Mouse (Mus musculus) forebrain, embryonic 16.5 days (tissue): Measurements from ENCODE around the gene Senp1. TPM values are rescaled to one million over a fixed set of nuclear protein-coding genes. Genes with fewer than 3 reads are reported as not detected.

ENCODE experiments used
- ATAC-seq: fragments of 200-750 bp; cut with Nextera tagmentation; 2 replicates; pipeline ENCODE4 v1.8.0; 2017; ENCODE audit warnings: mild to moderate bottlenecking, moderate library complexity
- H3K27ac ChIP-seq: fragments of 300-500 bp; sonication (generic); 2 replicates; pipeline ENCODE4 v1.5.1; 2014; ENCODE audit warnings: low read length, control low read depth
- H3K27me3 ChIP-seq: fragments of 300-500 bp; sonication (generic); replicated peaks from 2 replicates; pipeline ENCODE4 v1.6.1; 2014; ENCODE audit warnings: low read length; ENCODE audit not compliant: control insufficient read depth, insufficient read depth
- H3K36me3 ChIP-seq: fragments of 300-500 bp; sonication (generic); 2 replicates; pipeline ENCODE4 v1.6.1; 2014; ENCODE audit not compliant: control insufficient read depth, insufficient read depth
- H3K4me1 ChIP-seq: fragments of 300-500 bp; sonication (generic); replicated peaks from 2 replicates; pipeline ENCODE4 v1.6.1; 2014; ENCODE audit warnings: low read length; ENCODE audit not compliant: control insufficient read depth, insufficient read depth
- H3K4me2 ChIP-seq: fragments of 300-500 bp; sonication (generic); 2 replicates; pipeline ENCODE4 v1.6.1; 2014; ENCODE audit warnings: mild to moderate bottlenecking, low read length, control low read depth
- H3K4me3 ChIP-seq: fragments of 300-500 bp; sonication (generic); replicated peaks from 2 replicates; pipeline ENCODE4 v1.5.1; 2014; ENCODE audit warnings: mild to moderate bottlenecking, low read length, control low read depth
- H3K9ac ChIP-seq: fragments of 300-500 bp; sonication (generic); replicated peaks from 2 replicates; pipeline ENCODE4 v1.6.1; 2014; ENCODE audit warnings: low read depth, low read length, control low read depth
- H3K9me3 ChIP-seq: fragments of 300-500 bp; sonication (generic); 2 replicates; pipeline ENCODE4 v1.6.1; 2016; ENCODE audit warnings: low read length; ENCODE audit not compliant: control insufficient read depth
- WGBS: fragments of 180-500 bp; shearing (Covaris S2); extraction: QIAGEN DNeasy Blood & Tissue Kit; methylation state at CpG from one replicate; pipeline ENCODE4 v1.1.7; 2014; 5-methylcytosine and 5-hydroxymethylcytosine counted together
- polyA plus RNA-seq: library from polyadenylated mRNA; unstranded; fragments of >200 nt; fragmentation: Nextera tagmentation; extraction: Ambion mirVana; gene quantifications from 2 replicates; pipeline ENCODE4 v1.2.1, GENCODE M21; 2015

Gene Senp1
- polyA plus RNA-seq, 1 experiment from 2014 or later = 26.9 TPM

DNA sequence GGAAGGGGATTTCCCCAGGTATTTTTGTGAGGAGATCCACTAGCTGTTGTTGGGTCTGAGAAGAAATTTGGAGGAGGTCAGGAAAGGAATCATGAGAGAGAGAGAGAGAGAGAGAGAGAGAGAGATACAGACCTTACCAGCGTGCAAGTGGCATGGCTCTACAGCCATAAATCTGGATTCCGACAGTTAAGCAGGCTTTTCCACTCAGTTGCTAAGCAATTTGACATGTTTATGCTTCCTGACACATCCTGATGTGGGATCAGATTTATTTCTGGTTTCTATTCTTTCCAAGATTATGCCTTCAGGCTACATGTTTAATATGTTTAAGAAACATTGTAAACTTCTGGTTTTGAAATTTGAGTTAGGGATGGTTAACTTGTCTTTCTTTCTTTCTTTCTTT, 71.7 kb downstream of the Senp1 start:
- Histone ChIP-seq H3K4me2 (no peak overlapping the region), H3K9me3 (no peaks in the 10 kb centered on the region), H3K9ac (no peak overlapping the region), H3K27me3 (no peaks in the 10 kb centered on the region), H3K36me3 (no peaks in the 10 kb centered on the region), H3K4me1 (peaks cover under 1% of the 10 kb centered on the region; the same call in 1 of the 2 replicates), H3K4me3 (no peak overlapping the region), H3K27ac (no peak overlapping the region)
- 69% methylated on average over 2 of the region's 2 CpGs for WGBS
- no peak for ATAC-seq

DNA sequence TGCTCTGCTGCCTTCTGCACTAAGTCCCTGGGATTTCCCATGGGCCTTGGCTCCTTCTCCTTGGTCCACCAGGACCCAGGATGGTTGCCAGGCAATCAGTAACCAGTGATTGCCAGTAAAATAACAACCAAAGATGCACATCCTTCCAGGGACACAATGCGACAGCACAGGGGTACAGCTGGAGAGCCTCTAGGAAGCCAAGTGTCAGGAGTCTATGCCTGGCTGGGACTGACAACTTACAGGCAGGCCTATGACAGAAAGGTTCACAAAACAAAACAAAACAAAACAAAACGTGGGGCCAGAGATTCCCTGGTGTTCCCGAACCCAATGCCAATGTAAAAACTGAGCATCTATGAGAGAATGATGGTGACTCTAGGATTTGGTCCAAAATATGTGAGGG, 74.5 kb downstream of the Senp1 start:
- no peak overlapping the region for H3K4me2 ChIP-seq
- H3K36me3 ChIP-seq = no peaks in the 10 kb centered on the region
- no peak for ATAC-seq
- no peaks in the 10 kb centered on the region for H3K27me3 ChIP-seq
- WGBS = 64% methylated on average over 3 of the region's 3 CpGs
- H3K9ac ChIP-seq = no peak overlapping the region
- H3K27ac ChIP-seq = no peak overlapping the region
- H3K4me3 ChIP-seq = no peak overlapping the region
- no peaks in the 10 kb centered on the region for H3K4me1 ChIP-seq
- H3K9me3 ChIP-seq = no peaks in the 10 kb centered on the region

DNA sequence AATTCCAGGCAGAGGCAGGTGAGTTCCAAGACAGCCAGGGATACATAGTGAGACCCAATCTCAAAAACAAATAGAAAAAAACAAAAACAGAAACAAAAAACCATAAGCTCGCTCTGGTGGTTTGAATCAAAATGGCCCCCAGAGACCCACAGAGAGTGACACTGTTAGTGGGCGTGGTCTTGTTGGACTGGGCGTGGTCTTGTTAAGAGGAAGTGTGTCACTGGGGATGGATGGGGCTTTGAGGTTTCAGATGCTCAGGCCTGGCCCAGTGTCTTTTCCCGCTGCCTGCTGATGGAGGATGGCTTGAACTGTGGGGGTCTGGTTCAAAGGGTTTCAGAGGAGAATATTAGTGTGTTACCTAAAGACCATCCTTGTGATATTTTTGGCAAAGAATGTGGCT, 75.6 kb downstream of the Senp1 start:
- no peak overlapping the region for H3K4me3 ChIP-seq
- H3K9me3 ChIP-seq = no peaks in the 10 kb centered on the region
- H3K9ac ChIP-seq = no peak overlapping the region
- H3K4me2 ChIP-seq = no peak overlapping the region
- H3K36me3 ChIP-seq = no peaks in the 10 kb centered on the region
- H3K27ac ChIP-seq = no peak overlapping the region
- H3K4me1 ChIP-seq = no peaks in the 10 kb centered on the region
- ATAC-seq = no peak
- WGBS = 93% methylated on average over 4 of the region's 4 CpGs
- H3K27me3 ChIP-seq = no peaks in the 10 kb centered on the region

DNA sequence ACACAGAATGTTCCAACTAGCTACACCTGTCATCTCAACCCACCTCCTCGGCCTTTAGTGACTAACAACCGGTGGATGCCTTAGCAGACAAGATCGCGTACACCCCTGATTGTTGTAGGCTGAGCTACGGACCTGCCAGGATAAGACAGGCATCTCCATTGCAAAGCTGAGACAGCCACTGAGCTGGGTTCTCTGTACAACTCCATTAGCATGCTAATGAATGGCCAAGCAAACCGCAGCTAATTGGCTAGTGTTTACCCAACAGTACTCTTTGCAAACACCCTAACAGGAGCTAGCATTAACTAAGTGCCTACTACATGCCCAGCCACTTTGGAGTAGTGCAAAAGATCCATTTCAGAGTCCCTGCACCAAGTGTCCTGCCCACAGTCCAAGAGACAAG, 80.7 kb downstream of the Senp1 start:
- no peak overlapping the region for H3K27ac ChIP-seq
- H3K27me3 ChIP-seq = peaks cover 2% of the 10 kb centered on the region; the same call in 1 of the 2 replicates
- ATAC-seq = no peak
- no peaks in the 10 kb centered on the region for H3K9me3 ChIP-seq
- H3K4me3 ChIP-seq = no peak overlapping the region
- H3K4me2 ChIP-seq = no peak overlapping the region
- 23% methylated on average over 6 of the region's 6 CpGs for WGBS
- no peaks in the 10 kb centered on the region for H3K36me3 ChIP-seq
- no peaks in the 10 kb centered on the region for H3K4me1 ChIP-seq
- no peak overlapping the region for H3K9ac ChIP-seq

DNA sequence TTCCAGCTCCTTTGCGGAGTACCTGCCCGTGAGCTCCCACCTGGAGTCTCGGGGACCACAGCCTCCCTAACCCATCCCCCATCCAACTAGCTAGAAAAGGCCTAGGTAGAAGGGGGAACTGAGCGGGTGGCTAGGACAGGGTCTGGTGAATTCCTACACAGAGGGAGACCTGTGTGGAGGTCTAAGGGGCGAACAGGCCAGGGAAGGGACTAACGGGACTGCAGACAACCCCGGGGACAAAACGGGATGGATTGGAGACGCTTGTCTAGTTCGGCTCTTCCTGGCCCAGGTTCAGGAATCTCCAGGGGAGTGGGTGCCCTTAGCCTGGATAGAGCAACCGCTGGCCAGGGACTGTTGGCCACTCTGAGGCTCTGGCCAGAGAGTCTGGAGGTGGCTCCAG, 88.4 kb downstream of the Senp1 start:
- ATAC-seq = no peak
- H3K9me3 ChIP-seq = no peaks in the 10 kb centered on the region
- peak overlapping the region; percentile 73; the same call in 1 of the 2 replicates for H3K4me2 ChIP-seq
- H3K36me3 ChIP-seq = no peaks in the 10 kb centered on the region
- WGBS = 19% methylated on average over 11 of the region's 11 CpGs
- H3K27me3 ChIP-seq = peaks cover 15% of the 10 kb centered on the region
- peaks cover 49% of the 10 kb centered on the region for H3K4me1 ChIP-seq
- H3K27ac ChIP-seq = no peak overlapping the region
- no peak overlapping the region for H3K9ac ChIP-seq
- H3K4me3 ChIP-seq = no peak overlapping the region; the same call in 1 of the 2 replicates

DNA sequence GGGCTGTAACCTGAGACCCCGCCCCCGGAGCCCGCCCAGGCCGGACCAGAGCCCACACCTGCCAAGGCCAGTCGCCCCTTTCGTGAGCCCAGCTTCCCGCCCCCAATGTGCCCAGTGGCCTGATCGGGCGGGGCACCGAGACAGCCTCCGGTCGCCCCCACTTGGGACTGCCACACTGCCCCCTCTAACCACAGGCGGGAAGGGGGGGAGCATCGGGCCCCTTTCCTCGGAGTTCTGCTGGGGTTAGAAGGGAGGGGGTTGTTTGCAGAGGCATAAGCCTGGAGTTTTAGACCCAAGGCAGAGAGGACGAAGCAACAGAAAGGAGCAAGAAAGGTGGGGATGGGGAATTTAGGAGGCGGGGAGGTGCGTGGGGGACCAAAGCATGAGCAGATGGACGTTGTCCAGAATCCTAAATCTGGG, 88.8 kb downstream of the Senp1 start:
- ATAC-seq = no peak
- Histone ChIP-seq H3K9ac (peak overlapping the region; percentile 54), H3K4me3 (peak overlapping the region; percentile 48), H3K27me3 (peaks cover 15% of the 10 kb centered on the region), H3K36me3 (no peaks in the 10 kb centered on the region), H3K9me3 (no peaks in the 10 kb centered on the region), H3K27ac (no peak overlapping the region), H3K4me2 (peak overlapping the region; percentile 73), H3K4me1 (peaks cover 50% of the 10 kb centered on the region)
- 3% methylated on average over 17 of the region's 19 CpGs for WGBS

DNA sequence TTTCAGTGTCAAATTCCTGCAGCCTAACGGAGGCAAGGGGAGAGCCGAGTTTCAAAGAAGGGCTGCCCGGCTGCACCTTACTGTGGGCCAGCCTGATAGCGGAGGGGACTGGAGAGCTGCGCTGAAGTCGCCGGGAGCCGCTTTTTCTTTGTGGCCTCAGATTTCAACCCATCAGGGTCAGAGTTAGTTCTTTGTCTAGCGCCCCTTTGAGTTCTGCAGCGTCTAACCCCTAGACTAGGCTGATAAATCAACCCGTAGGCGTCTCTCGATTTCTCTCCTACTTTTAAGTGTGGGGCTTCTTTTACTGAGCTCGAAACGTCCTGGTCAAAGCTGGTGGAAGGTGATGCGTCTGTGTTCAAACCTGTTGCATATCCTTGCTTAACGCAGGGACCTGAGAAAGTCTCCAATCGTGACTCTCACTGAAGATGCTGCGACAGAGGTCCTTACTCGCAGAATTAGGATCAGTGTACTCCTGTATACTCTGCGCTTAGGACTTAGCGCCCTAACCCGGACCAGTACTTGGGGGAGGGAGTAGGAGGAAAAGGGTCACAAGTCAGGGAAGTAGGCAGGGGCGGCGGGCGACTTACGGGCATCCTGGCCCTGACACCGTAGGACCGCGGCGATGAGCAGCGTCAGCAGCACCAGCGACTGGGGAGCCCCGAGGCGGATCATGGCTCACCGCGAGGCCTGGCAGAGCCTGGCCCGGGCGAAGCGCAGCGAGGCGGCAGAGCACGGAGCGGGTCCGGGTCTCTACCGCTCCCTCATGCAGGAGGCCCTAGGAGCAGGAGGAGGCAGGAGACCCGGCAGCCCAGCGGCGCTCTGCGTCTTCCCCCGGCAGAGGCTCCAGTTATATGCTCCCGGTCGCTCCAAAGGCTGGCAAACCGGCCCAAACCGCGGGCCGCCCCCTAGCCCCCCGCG, 89.5 kb downstream of the Senp1 start, which contains the start of gene Col2a1:
Gene Col2a1, minus strand, starts transcription at position 874 of the 918 bp plus-strand sequence.
- peak; percentile 48 for ATAC-seq
- H3K4me3 ChIP-seq = peak within 1 kb of the TSS; percentile 48
- H3K4me1 ChIP-seq = peaks cover 53% of the 10 kb centered on the region
- H3K4me2 ChIP-seq = peak within 1 kb of the TSS; percentile 73
- peak within 1 kb of the TSS; percentile 54 for H3K9ac ChIP-seq
- H3K9me3 ChIP-seq = no peaks in the 10 kb centered on the region
- WGBS = under 1% methylated on average over 56 of the region's 59 CpGs
- peaks cover 15% of the 10 kb centered on the region for H3K27me3 ChIP-seq
- no peak within 1 kb of the TSS for H3K27ac ChIP-seq
- no peaks in the 10 kb centered on the region for H3K36me3 ChIP-seq

DNA sequence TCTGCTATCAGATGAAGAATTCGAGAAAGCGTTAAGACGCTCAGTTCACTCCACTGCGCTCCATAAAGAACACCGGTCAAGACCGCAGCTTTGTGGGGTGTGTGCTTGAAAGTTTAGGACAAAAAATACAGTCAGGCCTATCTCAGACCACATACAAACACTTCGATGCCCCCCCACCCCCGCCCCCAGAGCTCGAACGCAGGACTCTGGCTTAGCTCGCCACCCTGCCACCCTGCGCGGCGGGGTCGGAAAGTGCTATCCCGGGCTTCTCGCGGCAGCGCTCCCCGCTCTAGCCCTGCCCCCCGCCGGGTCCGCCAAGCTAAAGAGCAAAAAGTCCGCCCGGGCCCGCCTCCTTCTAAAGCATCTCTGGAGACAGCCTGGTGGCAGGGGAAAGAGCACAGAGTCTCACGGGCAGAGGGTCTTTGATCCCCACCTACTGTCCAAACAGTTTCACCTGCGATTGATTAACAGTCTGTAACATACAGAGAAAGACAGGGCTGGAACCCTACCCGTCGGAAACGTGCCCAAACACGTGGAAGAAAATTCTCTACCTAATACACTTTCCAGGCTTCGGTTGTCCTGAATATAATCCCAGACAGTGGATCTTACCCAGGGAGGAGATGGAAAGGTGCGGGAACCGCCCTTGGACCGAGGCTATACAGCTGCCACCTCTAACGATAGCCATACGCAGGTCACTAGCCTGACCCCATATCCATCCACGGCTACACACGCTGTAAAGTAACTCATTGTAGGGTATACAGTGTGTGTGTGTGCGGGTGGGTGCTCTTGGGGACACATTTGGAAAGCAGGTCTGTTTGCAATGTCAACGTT, 90.3 kb downstream of the Senp1 start:
- H3K9me3 ChIP-seq = no peaks in the 10 kb centered on the region
- H3K4me2 ChIP-seq = peak overlapping the region; percentile 73
- no peak for ATAC-seq
- peak overlapping the region; percentile 54 for H3K9ac ChIP-seq
- H3K4me3 ChIP-seq = peak overlapping the region; percentile 48
- H3K27me3 ChIP-seq = peaks cover 15% of the 10 kb centered on the region
- no peaks in the 10 kb centered on the region for H3K36me3 ChIP-seq
- H3K27ac ChIP-seq = no peak overlapping the region
- under 1% methylated on average over 42 of the region's 42 CpGs for whole genome bisulfite sequencing
- H3K4me1 ChIP-seq = peaks cover 53% of the 10 kb centered on the region
